Mouse (Mus musculus) retina, adult 2 months (tissue): ENCODE measurements around the gene Serpine1.
A peak's percentile ranks its signal among the peaks of the same experiment; 100 is the strongest.

Experiments used
- DNase-seq: peaks from one replicate; pipeline ENCODE4 v3.0.0-alpha.2; 2012; ENCODE audit warnings: low read depth, low spot score

The Serpine1 gene

DNA sequence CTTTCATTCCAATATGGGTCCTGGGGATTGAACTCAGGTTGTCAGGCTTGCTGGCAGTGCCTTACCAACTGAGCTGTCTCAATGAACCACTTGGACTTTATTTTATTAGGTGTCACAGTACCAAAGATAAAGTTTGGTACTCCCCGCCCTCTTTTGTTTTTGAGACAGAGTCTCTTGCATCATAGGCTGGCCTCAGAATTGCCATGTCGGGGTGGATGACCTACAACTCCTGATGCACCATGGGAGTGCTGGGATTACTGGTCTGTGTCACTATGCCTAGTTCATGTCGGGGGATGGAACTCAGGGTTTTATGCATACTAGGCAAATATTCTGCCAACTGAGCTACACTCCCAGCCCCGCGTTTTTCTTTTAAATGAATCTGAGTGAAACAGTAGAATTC lies 17.2 kb downstream of the Serpine1 start:
- no peak for DNase-seq

DNA sequence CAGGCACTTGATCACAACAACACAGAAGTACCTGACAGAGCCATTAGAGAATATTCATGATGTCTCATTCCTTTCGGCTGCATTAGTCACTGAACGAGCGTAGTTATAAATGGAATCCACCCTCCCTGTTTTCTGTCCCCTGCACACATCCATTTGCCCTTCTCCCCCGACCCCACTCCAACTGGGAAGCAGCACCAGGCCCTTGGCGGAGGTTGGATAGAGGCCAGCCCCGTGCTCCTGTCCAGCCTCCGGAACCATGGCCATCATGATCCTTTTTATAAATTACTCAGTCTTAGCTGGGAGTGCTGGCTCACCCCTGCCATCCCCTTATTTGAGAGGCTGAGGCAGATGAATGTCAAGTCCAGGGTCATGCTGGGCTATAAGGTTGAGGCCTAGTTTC lies 17.8 kb downstream of the Serpine1 start:
- no peak for DNase-seq

DNA sequence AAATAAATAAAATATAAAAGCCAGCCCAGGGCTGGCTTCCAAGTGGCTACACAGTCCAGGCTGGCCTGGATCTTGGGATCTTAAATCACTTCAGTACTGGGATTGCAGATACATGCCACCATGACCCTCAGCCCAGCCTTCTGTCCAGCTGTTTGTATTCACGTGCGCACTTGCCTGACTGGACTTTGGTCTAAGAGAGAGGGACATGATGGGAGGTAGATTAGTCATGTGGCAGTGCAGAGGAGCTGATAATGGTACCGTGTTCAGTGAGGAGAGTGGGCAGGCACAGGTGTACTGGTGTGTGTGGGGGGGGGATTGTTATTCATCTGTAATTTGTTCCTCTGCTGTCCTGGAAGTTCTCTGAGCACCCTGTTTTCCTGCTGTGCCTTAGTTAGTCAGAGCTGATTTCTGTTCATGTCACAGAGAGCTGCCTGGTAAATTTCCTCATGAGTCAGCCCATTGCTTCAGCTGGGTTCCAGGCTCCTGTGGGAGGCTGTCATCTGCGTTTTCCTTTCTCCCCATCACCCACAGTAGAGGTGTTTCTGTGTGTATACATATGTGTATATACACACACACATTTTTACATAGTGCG lies 20.1 kb downstream of the Serpine1 start:
- no peak for DNase-seq

DNA sequence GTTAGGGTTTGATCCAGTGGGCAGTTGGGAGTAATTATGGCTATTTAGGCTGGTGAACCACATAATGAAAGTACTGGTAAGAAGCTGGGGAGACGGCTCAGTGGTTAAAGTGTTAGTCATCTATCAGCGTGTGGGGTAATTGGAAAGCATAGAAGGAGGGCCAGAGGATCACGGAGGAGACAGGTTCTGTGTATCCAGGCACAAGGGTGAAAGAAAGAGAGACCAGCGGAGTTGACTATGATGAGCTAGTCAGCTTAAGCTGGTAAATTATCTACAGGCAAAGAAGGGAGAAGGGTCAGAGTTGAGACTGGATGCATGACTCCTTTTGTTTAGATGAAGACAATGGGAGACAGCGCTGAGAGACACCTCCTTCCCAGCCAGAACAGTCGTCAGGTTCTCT lies 20.9 kb downstream of the Serpine1 start:
- no peak for DNase-seq

DNA sequence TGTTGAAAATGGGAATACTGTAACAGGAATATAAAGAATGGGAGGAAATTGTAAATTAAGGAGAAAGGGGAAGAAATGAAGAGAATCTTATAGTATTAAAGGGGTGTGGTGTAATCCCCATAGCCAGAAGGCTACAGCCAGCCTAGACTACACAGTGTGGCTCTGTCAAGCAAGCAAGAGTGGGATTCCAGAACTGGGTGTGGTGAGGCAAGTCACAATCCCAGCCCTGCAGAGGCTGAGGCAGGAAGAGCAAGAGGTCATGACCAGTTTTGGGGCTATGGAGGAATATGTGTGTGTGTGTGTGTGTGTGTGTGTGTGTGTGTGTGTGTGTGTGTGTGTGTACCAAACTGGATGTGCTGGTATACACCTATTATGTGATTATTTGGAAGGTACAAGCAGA lies 25.1 kb downstream of the Serpine1 start:
- DNase-seq: no peak

DNA sequence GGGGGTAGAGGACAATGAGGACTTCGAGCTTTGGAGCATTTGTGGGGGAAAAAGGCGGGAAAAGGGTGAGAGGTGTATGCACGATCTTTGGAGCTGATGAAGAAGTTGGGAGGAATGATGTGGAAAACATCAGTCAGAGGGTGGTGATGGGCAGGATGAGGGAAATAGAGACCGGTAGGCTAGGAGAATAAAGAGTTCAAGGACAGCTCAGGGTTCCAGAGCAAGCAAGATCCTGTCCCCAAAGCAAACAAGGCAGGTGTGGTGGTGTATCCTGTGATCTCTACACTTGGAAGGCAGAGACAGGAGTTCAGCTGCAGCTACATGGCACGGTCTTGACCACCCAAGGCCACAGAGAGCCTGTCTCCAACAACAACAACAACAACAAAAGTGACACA lies 25.7 kb downstream of the Serpine1 start:
- no peak for DNase-seq

DNA sequence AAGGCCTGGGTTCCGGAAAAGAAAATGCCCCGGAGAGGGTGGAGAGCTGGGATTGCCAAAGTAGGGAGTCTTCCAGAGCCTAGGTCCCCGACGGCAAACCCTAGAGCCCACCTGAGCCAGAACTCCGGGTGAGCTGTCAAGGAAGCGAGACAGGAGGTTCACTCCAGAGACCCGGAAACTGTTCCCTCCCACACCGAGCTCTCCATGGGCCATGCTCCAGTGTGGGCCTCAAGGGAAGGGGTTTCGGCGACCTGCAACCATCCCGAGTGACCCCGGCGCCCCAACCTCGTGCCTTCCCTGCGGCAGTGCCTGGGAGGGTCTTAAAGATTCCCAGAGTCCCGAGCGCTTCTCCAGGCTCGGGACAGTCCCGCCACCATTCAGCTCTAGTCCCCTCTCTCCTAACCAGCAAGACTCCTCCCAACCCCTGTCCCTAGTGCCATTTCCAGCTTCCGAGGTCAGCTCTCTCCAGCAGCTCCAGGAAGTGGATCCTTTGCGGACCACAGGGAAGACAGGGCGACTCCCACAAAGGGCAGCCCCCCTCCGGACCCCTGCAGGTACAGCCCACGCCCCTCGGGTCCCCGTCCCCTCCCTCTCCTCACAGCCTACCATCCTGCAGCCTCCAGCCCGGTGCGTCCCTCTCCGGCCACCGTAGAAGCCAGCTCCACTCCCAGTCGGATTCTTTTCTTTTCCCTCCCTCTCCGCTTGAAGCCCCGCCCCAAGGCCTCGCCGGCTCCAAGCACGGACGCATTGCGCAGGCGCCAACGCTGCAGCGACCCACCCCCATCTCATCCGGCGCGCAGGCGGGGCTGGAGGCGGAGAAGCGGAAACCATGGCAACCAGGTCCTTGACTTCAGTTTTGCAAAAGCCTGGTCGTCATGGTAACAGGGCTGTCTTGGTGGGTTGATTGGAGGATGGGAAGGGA lies 26.4 kb downstream of the Serpine1 start, which contains the start of gene Ap1s1:
Gene Ap1s1 (minus strand): TSS at position 734 of the 922 bp plus-strand sequence.
- DNase-seq: peak; percentile 69

DNA sequence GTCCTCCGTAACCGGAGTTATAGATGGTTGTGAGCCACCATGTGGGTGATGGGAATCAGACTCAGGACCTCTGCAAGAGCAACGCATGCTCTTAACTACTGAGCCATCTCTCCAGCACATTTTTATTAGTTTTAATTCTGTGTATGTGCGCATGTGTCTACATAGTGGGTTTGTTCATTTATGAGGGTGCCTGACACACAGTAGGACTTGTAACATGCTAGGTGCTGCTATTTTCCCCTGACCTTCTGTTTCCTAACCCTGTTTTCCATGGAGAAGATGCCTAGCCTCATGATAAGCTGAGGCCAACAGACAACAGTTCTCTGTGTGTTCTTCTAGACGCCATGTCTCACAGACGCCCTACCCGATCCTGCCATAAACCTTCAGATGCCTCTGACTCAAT lies 28.1 kb downstream of the Serpine1 start:
- no peak for DNase-seq

DNA sequence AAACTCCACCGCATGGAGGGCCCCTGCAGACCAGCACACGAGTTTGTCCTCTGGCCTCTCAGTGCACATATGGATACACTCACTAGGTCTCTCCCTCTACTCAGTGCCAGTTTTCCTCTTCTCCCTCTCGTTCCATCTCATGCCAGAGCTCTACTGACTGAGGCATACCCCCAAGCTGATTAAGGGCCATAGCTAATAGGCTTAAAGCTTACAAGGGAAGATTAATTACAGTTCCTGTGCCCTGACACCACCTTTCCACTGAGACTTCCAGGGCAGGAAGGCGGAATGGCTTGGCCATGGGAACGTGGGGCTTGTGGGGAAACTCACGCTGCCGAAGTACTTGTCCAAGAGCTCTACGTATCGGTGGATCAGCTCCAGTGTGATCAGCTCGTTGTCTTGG lies 30.6 kb downstream of the Serpine1 start:
- DNase-seq: peak; percentile 55

DNA sequence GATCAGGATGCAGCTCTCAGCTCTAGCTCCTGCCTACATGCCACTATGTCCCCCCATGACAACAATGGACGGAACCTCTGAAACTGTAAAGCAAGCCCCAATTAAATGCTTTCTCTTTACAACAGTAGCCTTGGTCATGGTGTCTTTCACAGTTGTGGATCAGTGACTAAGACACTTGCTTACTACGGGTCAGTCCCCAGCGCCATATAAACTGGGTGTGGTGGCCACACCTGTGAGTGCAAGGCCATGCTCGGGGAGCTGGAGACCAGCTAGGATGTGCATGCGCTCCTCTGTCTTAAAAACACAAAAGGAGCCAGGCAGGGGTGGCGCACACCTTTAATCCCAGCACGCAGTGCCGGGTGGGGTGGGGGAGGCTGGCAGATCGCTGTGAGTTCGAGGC lies 32.6 kb downstream of the Serpine1 start:
- DNase-seq: no peak

DNA sequence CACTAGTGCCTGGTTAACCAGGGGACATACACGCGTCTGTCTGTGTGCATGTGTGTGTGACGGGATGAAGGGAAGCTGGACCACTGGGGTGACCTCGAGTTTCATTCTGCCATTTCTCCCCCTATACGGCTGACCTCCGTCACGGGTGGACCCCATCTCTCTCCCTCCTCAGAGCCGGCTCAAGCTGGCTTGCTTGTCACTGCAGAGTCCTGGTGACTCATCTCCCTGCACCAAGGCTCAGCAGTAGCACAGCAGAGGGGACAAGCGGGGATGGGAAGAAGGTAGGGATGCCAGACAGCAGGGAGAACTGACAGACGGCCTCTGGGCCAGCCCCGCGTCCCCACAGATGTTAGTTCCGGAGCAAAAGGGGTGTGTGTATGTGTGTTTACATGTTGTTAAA lies 35.9 kb downstream of the Serpine1 start:
- no peak for DNase-seq

DNA sequence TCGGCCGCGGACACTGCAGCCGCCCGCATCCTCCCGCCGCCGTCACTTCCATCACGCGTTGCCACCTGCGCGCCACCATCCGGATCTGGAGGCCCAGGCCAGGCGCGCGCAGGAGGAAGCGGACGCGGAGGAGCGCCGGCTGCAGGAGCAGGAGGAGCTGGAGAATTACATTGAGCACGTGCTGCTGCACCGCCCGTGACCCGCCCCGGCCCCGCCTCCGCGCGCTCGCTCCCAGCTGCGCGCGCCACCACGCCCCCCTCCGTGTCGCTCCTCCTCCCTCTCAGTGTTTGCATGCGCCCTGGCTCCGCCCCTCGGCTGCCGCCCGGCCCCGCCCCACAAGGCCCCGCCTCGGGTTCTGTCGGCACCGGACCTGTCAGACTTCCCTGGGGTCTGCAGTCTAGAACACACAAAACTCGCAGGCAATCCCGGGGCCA lies 39.4 kb downstream of the Serpine1 start:
- DNase-seq: peak; percentile 61

DNA sequence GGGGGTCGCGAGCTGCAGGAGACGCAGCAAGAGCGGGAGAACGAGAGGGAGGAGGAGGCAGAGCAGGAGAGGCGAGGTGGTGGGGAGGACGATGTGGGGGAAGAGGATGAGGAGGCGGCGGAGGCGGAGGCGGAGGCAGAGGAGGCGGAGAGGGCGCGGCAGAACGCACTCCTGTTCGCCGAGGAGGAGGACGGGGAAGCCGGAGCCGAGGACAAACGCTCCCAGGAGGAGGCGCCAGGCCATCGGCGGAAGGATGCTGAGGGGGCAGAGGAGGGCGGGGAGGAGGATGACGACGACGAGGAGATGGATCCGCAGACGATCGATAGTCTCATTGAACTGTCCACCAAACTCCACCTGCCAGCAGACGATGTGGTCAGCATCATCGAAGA lies 40.0 kb downstream of the Serpine1 start:
- no peak for DNase-seq

DNA sequence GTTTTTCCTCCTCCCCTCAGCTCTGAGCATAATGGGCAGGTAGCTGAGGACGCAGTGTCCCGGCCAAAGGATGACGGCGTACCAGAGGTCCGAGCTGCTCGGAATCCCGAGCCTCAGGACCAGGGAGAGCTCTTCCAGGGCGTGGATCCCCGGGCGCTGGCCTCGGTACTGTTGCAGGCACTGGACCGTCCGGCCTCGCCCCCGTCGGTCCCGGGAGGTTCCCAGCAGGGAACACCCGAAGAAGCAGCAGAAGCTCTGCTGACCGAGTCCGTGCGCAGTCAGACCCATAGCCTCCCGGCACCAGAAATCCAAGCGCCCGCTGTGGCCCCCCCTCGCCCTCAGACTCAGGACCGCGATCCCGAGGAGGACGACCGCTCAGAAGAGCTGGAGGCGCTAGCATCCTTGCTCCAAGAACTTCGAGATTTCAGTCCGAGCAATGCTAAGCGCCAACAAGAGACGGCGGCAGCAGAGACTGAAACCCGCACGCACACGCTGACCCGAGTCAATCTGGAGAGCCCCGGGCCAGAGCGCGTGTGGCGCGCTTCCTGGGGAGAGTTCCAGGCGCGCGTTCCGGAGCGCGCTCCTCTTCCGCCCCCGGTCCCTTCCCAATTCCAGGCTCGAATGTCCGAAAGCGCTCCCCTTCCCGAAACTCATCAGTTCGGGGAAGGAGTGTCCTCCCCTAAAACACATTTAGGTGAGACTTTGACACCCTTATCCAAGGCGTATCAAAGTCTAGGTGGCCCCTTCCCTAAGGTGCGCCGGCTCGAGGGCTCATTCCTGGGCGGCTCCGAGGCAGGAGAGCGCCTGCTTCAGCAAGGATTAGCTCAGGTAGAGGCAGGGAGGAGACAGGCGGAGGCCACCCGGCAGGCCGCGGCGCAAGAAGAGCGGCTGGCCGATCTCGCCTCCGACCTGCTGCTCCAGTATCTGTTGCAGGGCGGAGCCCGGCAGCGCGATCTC lies 40.7 kb downstream of the Serpine1 start:
- DNase-seq: no peak

DNA sequence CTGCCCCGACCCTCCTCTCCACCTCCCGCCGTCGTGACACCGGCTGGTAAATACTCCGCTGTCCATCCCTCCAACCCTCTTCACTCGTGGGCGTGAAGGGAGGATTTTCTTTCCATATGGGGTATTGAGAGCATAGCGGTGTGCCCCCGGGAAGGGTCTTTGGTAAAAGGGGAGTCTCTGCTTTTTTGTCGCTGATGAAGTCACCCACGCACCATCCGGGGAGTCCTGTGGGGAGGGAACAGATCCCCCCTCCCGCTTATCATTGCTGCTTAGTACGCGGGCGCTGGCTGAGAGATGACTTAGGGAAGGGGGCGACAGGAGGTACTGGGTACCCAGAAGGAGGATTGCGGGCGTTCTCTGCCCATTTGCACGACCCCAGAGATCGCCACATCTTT lies 41.7 kb downstream of the Serpine1 start:
- no peak for DNase-seq

DNA sequence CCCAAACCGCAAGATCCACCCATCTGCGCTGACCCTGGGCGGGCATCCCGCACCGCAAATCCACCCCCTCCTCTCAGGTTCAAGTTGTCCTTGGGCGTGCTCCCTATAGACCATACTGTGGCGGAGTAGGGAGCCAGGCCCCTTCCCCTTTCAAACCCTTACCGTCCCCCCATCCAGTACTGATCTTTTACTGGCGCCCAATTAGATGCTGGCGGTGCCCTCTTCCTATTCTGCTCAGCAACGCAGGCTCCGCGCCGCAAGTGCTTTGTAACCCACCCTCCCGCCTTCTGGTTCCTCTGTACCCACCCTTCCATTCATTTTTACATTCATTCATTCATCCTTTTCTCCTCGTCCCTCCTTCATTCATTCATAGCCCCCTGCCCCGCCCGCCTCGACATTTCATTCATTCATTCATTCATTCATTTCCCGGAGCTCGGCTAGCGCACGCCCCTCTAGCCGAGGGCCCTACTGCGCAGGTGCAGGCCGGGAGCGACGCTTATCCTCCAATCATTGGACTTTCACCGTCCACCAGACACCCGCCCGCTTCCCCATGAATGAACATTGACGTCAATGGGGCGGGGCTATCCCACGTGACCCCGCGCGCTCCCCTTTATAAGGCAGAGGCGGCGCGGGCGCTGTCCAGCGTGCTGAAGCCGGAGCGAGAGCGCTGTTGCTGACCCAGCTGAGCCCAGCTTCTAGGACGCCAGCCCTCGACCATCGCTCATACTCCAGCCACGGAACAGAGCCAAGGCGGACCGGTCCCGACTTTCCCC lies 42.2 kb downstream of the Serpine1 start:
- DNase-seq: peak; percentile 68

DNA sequence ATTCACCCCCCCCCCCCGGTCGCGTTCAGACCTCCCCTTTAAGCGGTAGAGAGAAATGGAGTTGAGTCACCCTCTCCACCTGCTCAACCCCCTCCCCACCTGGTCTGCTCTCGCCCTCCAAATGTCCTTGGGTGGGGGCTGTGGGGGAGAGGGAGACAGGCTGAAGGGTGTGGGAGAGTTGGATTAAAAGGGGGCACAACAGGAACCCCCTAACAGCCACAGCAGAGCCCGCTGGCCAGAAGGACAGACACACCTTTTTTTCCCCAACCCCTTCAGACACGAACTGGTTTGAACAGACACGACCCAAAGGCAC lies 42.8 kb downstream of the Serpine1 start:
- no peak for DNase-seq

DNA sequence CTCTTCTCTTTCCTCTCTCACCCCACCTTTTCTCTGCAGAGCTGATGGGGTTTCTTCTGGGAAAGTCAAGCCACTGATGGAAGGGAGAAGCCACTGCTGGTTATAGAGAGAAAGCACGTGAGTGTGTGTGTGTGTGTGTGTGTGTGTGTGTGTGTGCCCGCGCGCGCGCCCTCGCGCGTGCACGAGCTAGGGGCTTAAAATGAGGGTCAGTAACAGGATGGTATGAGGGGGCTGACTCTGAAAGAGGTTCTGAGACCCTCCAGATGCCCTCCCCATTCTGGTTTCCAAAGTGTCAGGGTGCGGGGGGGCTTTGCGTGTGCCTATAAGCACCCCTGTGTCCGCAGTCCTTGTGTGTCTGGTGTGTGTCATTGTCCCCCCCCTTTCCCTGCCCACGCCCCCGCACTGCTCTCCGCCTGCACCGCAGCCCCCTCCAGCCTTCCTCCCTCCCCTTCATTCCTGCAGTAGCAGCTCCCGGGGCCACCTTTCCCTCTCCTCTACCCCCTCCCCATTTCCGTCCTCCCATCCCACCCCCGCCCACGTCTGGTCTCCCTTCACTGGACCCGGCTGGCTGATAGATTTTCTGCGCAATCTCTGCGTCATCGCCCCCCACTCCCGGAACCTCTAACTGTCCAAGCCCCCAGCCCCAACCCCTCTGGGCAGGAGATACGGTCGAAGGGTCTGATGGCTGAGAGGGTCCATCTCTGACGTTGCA lies 43.4 kb downstream of the Serpine1 start:
- no peak for DNase-seq

DNA sequence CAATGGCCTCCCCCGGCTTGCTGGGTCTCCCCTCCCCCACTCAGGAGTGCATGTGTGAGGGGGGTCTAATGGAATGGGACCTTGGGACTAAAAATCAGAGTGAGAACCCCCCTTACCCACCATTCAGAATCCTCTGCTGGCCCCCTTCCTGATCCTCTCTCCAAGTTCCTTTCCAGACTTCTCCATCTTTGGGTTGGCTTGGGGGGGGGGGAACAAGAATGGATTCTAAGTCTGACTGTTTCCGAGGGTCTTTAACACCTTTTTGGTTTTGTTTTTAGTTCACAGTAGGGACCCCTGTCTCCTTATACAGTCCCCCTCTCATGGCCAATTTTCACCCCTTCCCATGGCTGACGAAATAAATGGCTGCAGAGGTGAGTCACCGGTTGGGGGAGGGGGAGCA lies 46.0 kb downstream of the Serpine1 start, which contains the start of gene Vgf:
Gene Vgf (plus strand): TSS at position 301 of the 400 bp plus-strand sequence.
- DNase-seq: no peak

DNA sequence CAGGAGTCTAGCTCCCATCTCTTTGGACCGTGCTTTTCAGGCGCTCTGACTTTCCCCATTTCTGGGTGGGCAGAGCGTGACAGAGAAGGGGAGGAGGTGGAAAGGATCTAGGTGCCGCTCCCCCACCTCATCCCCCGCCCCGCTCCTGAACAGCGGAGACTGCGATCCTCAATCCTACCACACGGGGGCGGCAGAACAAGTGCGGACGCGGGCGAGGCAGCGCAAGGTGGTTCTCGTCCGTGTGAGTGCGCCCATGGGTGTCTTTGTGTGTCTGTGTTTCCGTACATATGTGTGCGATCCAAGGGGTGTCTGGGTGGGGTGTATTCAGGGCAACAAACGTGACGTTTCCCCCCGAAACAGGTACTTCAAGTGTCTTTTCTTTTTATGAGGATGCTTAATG lies 46.9 kb downstream of the Serpine1 start:
- DNase-seq: peak; percentile 47

DNA sequence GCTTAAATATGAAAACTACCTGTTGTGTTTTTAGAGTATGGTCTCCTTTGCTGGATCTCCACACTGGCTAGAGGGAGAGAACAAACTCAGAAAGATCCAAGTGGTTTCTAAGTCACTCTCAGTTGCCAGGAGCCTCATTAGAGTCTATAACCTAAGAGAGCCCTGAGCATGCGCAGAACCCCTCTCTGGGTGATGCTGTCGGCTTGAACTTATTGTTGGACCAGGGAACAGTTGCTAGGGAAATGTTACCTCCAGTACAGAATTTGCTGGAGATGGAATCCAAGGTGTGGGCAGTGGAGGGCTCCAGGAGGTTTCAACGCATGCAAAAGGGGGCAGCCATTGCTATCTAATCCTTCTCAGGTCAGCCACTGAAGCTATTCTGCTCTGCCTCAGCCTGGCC lies 47.8 kb downstream of the Serpine1 start:
- DNase-seq: no peak
